Mouse (Mus musculus) liver, embryonic 12.5 days (tissue): ENCODE results near the gene Csf1. TPM values are rescaled to one million over a fixed set of nuclear protein-coding genes. Genes with fewer than 3 reads are reported as not detected.
"Not testable (repeated sequence)": the region's sequence is repeated elsewhere in the genome, so short reads cannot be mapped to it uniquely, and the experiment has no call there.

ENCODE experiments used
- ATAC-seq: fragments of 200-750 bp; cut with Nextera tagmentation; 2 replicates; pipeline ENCODE4 v1.8.0; 2017; ENCODE audit warnings: moderate number of reproducible peaks, mild to moderate bottlenecking, moderate library complexity
- H3K27ac ChIP-seq: fragments of 300-500 bp; sonication (generic); 2 replicates; pipeline ENCODE4 v1.5.1; 2016; ENCODE audit warnings: mild to moderate bottlenecking
- H3K27me3 ChIP-seq: fragments of 300-500 bp; sonication (generic); replicated peaks from 2 replicates; pipeline ENCODE4 v1.6.1; 2016; ENCODE audit warnings: mild to moderate bottlenecking, moderate library complexity
- H3K36me3 ChIP-seq: fragments of 300-500 bp; sonication (generic); 2 replicates; pipeline ENCODE4 v1.6.1; 2016; ENCODE audit warnings: mild to moderate bottlenecking, moderate library complexity
- H3K4me1 ChIP-seq: fragments of 300-500 bp; sonication (generic); 2 replicates; pipeline ENCODE4 v1.6.1; 2016
- H3K4me2 ChIP-seq: fragments of 300-500 bp; sonication (generic); 2 replicates; pipeline ENCODE4 v1.6.1; 2016; ENCODE audit warnings: mild to moderate bottlenecking, moderate library complexity
- H3K4me3 ChIP-seq: fragments of 300-500 bp; sonication (generic); 2 replicates; pipeline ENCODE4 v1.5.1; 2016; ENCODE audit warnings: mild to moderate bottlenecking, moderate library complexity
- H3K9ac ChIP-seq: fragments of 300-500 bp; sonication (generic); 2 replicates; pipeline ENCODE4 v1.6.1; 2016; ENCODE audit warnings: mild to moderate bottlenecking, moderate library complexity
- H3K9me3 ChIP-seq: fragments of 300-500 bp; sonication (generic); replicated peaks from 2 replicates; pipeline ENCODE4 v1.6.1; 2016; ENCODE audit warnings: mild to moderate bottlenecking, moderate library complexity
- WGBS: fragments of 180-500 bp; shearing (Covaris S2); methylation state at CpG from one replicate; pipeline ENCODE4 v1.1.7; 2016; ENCODE audit not compliant: insufficient replicate concordance; 5-methylcytosine and 5-hydroxymethylcytosine counted together
- polyA plus RNA-seq: library from polyadenylated mRNA; unstranded; fragments of >200 nt; fragmentation: Nextera tagmentation; extraction: Ambion mirVana; gene quantifications from 2 replicates; pipeline ENCODE4 v1.2.1, GENCODE M21; 2016

The Csf1 gene
- polyA plus RNA-seq, 1 experiment from 2014 or later, result 8.7 TPM

DNA sequence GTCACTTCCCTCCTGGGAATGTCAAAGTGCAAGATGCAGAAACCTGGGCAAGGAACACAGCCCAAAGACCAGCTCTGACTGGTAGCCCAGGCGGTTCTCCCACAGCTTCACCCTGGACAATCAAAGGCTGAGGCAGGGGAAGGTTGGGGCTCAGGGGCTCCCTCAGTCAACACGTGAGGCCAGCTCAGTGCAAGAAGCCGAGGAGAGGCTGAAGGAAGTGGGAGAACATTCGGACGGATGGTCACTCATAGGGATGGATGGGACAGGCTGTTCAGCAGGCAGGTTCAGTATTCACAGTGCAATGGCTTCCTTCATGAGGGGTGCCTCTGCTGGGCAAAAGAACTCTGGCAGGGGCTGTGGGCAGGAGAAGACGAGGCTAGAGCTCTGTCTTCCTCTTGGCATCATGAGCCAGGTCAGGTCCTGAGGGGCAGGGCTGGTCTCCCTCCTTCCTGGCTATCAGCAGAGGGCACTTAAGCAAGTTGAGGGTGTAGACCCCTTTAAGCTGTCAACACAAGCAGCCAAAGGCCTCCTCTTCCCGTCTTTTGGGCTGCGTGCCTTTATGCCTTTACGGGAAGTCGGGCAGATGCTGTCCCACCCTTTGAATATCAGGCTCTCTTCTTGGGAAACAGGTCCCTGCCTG, 18.1 kb downstream of the Csf1 start:
- no peak overlapping the region for H3K4me3 ChIP-seq
- H3K9ac ChIP-seq, result no peak overlapping the region
- H3K27me3 ChIP-seq, result no peaks in the 10 kb centered on the region
- WGBS, result 62% methylated on average over 10 of the region's 10 CpGs
- no peak overlapping the region for H3K4me2 ChIP-seq
- H3K27ac ChIP-seq, result no peak overlapping the region; the same call in 1 of the 2 replicates
- ATAC-seq, result no peak
- H3K36me3 ChIP-seq, result peaks cover 8% of the 10 kb centered on the region; the same call in 1 of the 2 replicates
- peaks cover 45% of the 10 kb centered on the region for H3K4me1 ChIP-seq
- no peaks in the 10 kb centered on the region for H3K9me3 ChIP-seq

GRCm38 (mm10) chr3:107741387-107741786, 18.9 kb downstream of the Csf1 start:
- Histone ChIP-seq H3K27ac (no peak overlapping the region), H3K4me2 (no peak overlapping the region), H3K36me3 (0 out of 2 replicates have a peak, but pooled peaks cover 5% of the 10 kb centered on the region), H3K4me3 (no peak overlapping the region), H3K4me1 (peaks cover 45% of the 10 kb centered on the region), H3K27me3 (no peaks in the 10 kb centered on the region), H3K9me3 (no peaks in the 10 kb centered on the region), H3K9ac (no peak overlapping the region)
- no peak for ATAC-seq

GRCm38 (mm10) chr3:107740578-107741207, 19.6 kb downstream of the Csf1 start:
- Histone ChIP-seq H3K9ac (no peak overlapping the region), H3K4me3 (no peak overlapping the region), H3K4me1 (peaks cover 45% of the 10 kb centered on the region), H3K27me3 (no peaks in the 10 kb centered on the region), H3K9me3 (no peaks in the 10 kb centered on the region), H3K27ac (peak overlapping the region; percentile 46; the same call in 1 of the 2 replicates), H3K36me3 (0 out of 2 replicates have a peak, but pooled peaks cover 5% of the 10 kb centered on the region), H3K4me2 (no peak overlapping the region)
- 19% methylated on average over 6 of the region's 6 CpGs for WGBS
- peak; percentile 59 for ATAC-seq

DNA sequence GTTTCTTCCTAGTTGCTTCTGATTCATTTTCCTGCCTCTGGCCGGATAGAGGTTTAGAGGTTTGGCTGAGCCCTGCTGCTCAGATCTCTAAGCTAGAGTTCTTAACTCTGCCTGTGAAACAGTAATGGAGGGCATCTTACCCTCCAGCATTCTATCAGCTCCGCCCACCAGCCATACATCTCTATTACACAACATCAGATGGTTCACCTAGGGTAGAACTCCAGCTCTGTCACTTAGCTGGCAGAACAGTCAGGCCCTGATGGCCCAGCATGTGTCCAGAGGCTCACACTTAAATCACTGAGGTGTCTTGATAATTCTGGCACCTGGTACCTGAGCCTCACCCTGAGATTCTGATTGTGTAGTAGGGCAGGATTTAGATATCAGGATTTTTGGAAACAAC, 20.3 kb downstream of the Csf1 start:
- no peaks in the 10 kb centered on the region for H3K9me3 ChIP-seq
- H3K9ac ChIP-seq, result no peak overlapping the region
- no peak for ATAC-seq
- H3K36me3 ChIP-seq, result 0 out of 2 replicates have a peak, but pooled peaks cover 5% of the 10 kb centered on the region
- H3K27ac ChIP-seq, result no peak overlapping the region
- no peaks in the 10 kb centered on the region for H3K27me3 ChIP-seq
- 63% methylated on average over 2 of the region's 2 CpGs for WGBS
- no peak overlapping the region for H3K4me3 ChIP-seq
- no peak overlapping the region for H3K4me2 ChIP-seq
- H3K4me1 ChIP-seq, result peaks cover 45% of the 10 kb centered on the region

- Histone ChIP-seq H3K4me1 (peaks cover 45% of the 10 kb centered on the region), H3K9ac (no peak overlapping the region), H3K9me3 (no peaks in the 10 kb centered on the region), H3K36me3 (0 out of 2 replicates have a peak, but pooled peaks cover 5% of the 10 kb centered on the region), H3K4me2 (no peak overlapping the region), H3K27me3 (no peaks in the 10 kb centered on the region), H3K27ac (no peak overlapping the region), H3K4me3 (no peak overlapping the region)
- no peak for ATAC-seq
- 68% methylated on average over 3 of the region's 3 CpGs for WGBS
These were observed 20.8 kb downstream of the Csf1 start for GRCm38 (mm10) chr3:107739456-107739855.

- Histone ChIP-seq H3K27ac (no peak overlapping the region), H3K36me3 (0 out of 2 replicates have a peak, but pooled peaks cover 5% of the 10 kb centered on the region), H3K9me3 (no peaks in the 10 kb centered on the region), H3K4me1 (peaks cover 38% of the 10 kb centered on the region), H3K4me2 (no peak overlapping the region), H3K9ac (no peak overlapping the region), H3K4me3 (no peak overlapping the region), H3K27me3 (no peaks in the 10 kb centered on the region)
- whole genome bisulfite sequencing, result 71% methylated on average over 1 of the region's 1 CpGs
- ATAC-seq, result no peak
These were observed 21.6 kb downstream of the Csf1 start for GRCm38 (mm10) chr3:107738620-107739019.

- Histone ChIP-seq H3K27ac (no peak overlapping the region), H3K36me3 (0 out of 2 replicates have a peak, but pooled peaks cover 5% of the 10 kb centered on the region), H3K4me1 (peaks cover 29% of the 10 kb centered on the region), H3K27me3 (no peaks in the 10 kb centered on the region), H3K4me3 (no peak overlapping the region), H3K9ac (no peak overlapping the region), H3K9me3 (no peaks in the 10 kb centered on the region), H3K4me2 (no peak overlapping the region)
- no peak for ATAC-seq
- WGBS, result 62% methylated on average over 1 of the region's 1 CpGs
These were observed 22.6 kb downstream of the Csf1 start for GRCm38 (mm10) chr3:107737609-107738190.

- H3K27ac ChIP-seq, H3K4me3 ChIP-seq, H3K36me3 ChIP-seq, H3K4me2 ChIP-seq, H3K9ac ChIP-seq, ATAC-seq, H3K27me3 ChIP-seq, H3K9me3 ChIP-seq: not testable (repeated sequence)
- 79% methylated on average over 13 of the region's 13 CpGs for WGBS
- H3K4me1 ChIP-seq, result peaks cover 10% of the 10 kb centered on the region; the same call in 1 of the 2 replicates
These were observed 24.6 kb downstream of the Csf1 start for GRCm38 (mm10) chr3:107735620-107736019.

GRCm38 (mm10) chr3:107733329-107733728, 26.9 kb downstream of the Csf1 start:
- no peak overlapping the region for H3K9ac ChIP-seq
- 81% methylated on average over 1 of the region's 1 CpGs for WGBS
- H3K27me3 ChIP-seq, result no peaks in the 10 kb centered on the region
- no peak overlapping the region for H3K4me2 ChIP-seq
- H3K27ac ChIP-seq, result no peak overlapping the region
- H3K4me3 ChIP-seq, result no peak overlapping the region
- H3K9me3 ChIP-seq, result no peaks in the 10 kb centered on the region
- no peaks in the 10 kb centered on the region for H3K36me3 ChIP-seq
- H3K4me1 ChIP-seq, result no peaks in the 10 kb centered on the region
- no peak for ATAC-seq

- H3K4me2 ChIP-seq, result no peak overlapping the region
- H3K9ac ChIP-seq, result no peak overlapping the region
- H3K9me3 ChIP-seq, result no peaks in the 10 kb centered on the region
- ATAC-seq, result no peak
- WGBS, result 62% methylated on average over 2 of the region's 2 CpGs
- no peak overlapping the region for H3K4me3 ChIP-seq
- H3K27me3 ChIP-seq, result no peaks in the 10 kb centered on the region
- H3K36me3 ChIP-seq, result no peaks in the 10 kb centered on the region
- H3K4me1 ChIP-seq, result no peaks in the 10 kb centered on the region
- no peak overlapping the region for H3K27ac ChIP-seq
These were observed 30.0 kb downstream of the Csf1 start for GRCm38 (mm10) chr3:107730236-107730635.

DNA sequence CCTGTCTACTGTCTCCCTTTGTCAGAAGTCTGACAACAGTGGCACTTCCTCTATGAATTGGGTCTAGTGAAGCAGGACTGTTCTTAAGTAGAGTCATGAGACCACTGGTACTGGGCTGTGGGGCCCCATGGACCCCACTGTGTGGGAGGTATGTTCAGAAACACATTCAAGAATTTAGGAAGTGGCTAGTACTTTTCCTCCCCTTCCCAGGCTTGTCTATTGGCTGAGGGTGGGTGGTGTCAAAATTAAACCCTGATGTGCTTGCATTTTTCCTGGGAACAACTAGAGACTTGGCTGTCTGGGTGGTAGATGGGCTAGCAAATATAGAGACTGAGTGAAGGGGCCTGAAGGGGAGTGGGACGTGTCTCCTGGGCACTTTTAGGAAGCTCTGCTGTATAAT, 31.8 kb downstream of the Csf1 start:
- Histone ChIP-seq H3K4me1 (no peaks in the 10 kb centered on the region), H3K27me3 (no peaks in the 10 kb centered on the region), H3K9me3 (no peaks in the 10 kb centered on the region), H3K36me3 (no peaks in the 10 kb centered on the region), H3K9ac (no peak overlapping the region), H3K4me3 (no peak overlapping the region), H3K27ac (no peak overlapping the region), H3K4me2 (no peak overlapping the region)
- WGBS, result 27% methylated on average over 1 of the region's 1 CpGs
- no peak for ATAC-seq

DNA sequence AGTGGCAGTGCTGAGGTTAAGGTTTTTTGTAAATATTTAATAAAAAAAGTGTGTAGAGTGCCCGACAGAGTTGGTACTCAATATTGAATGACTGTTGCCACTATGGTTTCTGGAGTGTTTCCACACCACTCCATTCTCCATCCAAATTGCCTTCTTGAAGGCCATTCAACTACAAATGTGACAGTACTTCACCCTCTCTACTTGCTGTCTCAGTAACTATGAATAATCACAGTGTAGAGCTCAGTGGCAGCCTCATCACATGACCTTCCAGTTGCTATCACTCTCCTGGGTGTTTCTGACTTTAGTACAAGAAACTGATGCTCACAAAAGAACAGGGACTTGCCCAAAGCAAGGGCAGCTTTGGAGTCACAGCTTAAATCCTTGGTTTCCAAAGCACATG, 44.3 kb downstream of the Csf1 start:
- Histone ChIP-seq H3K4me2 (no peak overlapping the region), H3K27ac (no peak overlapping the region), H3K9me3 (no peaks in the 10 kb centered on the region), H3K9ac (no peak overlapping the region), H3K36me3 (no peaks in the 10 kb centered on the region), H3K4me1 (no peaks in the 10 kb centered on the region), H3K4me3 (no peak overlapping the region), H3K27me3 (no peaks in the 10 kb centered on the region)
- ATAC-seq, result no peak
- 33% methylated on average over 1 of the region's 1 CpGs for WGBS
